Mouse (Mus musculus) hindbrain, embryonic 11.5 days (tissue): ENCODE results near the gene Bbs9. TPM values are rescaled to one million over a fixed set of nuclear protein-coding genes. Genes with fewer than 3 reads are reported as not detected.
"Not testable (repeated sequence)": the region's sequence is repeated elsewhere in the genome, so short reads cannot be mapped to it uniquely, and the experiment has no call there.

Source experiments
- ATAC-seq: fragments of 200-750 bp; cut with Nextera tagmentation; 2 replicates; pipeline ENCODE4 v1.8.0; 2017; ENCODE audit warnings: mild to moderate bottlenecking, moderate TSS enrichment, moderate library complexity; ENCODE audit not compliant: low FRiP score
- DNase-seq: peaks from one replicate; pipeline ENCODE4 v3.0.0-alpha.2; 2015; ENCODE audit warnings: low spot score
- H3K27ac ChIP-seq: fragments of 300-500 bp; sonication (generic); 2 replicates; pipeline ENCODE4 v1.5.1; 2014; ENCODE audit warnings: mild to moderate bottlenecking, low read depth, low read length
- H3K27me3 ChIP-seq: fragments of 300-500 bp; sonication (generic); 2 replicates; pipeline ENCODE4 v1.6.1; 2014; ENCODE audit warnings: mild to moderate bottlenecking, low read length, moderate library complexity, mixed read lengths; ENCODE audit not compliant: control insufficient read depth, insufficient read depth
- H3K36me3 ChIP-seq: fragments of 300-500 bp; sonication (generic); 2 replicates; pipeline ENCODE4 v1.6.1; 2014; ENCODE audit warnings: mild to moderate bottlenecking, low read length, moderate library complexity, mixed read lengths; ENCODE audit not compliant: control insufficient read depth, insufficient read depth
- H3K4me1 ChIP-seq: fragments of 300-500 bp; sonication (generic); replicated peaks from 2 replicates; pipeline ENCODE4 v1.6.1; 2014; ENCODE audit warnings: low read length, mixed read lengths; ENCODE audit not compliant: control insufficient read depth, insufficient read depth
- H3K4me2 ChIP-seq: fragments of 300-500 bp; sonication (generic); replicated peaks from 2 replicates; pipeline ENCODE4 v1.6.1; 2014; ENCODE audit warnings: mild to moderate bottlenecking, low read depth, low read length
- H3K4me3 ChIP-seq: fragments of 300-500 bp; sonication (generic); 2 replicates; pipeline ENCODE4 v1.5.1; 2014; ENCODE audit warnings: low read depth, low read length
- H3K9ac ChIP-seq: fragments of 300-500 bp; sonication (generic); 2 replicates; pipeline ENCODE4 v1.6.1; 2014; ENCODE audit warnings: low read depth, low read length
- H3K9me3 ChIP-seq: fragments of 300-500 bp; sonication (generic); 2 replicates; pipeline ENCODE4 v1.6.1; 2016; ENCODE audit warnings: low read length; ENCODE audit not compliant: control insufficient read depth
- WGBS: fragments of 180-500 bp; shearing (Covaris S2); extraction: QIAGEN DNeasy Blood & Tissue Kit; methylation state at CpG from one replicate; pipeline ENCODE4 v1.1.7; 2014; 5-methylcytosine and 5-hydroxymethylcytosine counted together
- polyA plus RNA-seq: library from polyadenylated mRNA; unstranded; fragments of >200 nt; fragmentation: Nextera tagmentation; extraction: Ambion mirVana; gene quantifications from 2 replicates; pipeline ENCODE4 v1.2.1, GENCODE M21; 2014

The Bbs9 gene
- polyA plus RNA-seq, 1 experiment from 2014 or later = 16.9 TPM

DNA sequence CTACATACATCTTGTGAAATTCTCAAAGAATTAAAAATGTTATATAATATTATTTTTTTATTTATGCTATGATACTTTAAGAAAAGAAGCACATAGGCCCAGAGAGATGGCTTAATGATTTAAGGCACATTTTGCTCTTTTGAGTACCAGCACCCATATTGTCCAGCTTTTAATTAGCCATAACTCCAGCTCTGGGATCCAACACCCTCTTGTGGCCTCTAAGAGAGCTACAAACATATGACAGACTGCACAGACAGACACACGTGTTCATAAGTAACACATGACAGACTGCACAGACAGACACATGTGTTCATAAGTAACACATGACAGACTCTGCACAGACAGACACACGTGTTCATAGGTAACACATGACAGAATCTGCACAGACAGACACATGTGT lies 235.8 kb downstream of the Bbs9 start:
- Histone ChIP-seq H3K27ac (no peak overlapping the region), H3K9me3 (no peaks in the 10 kb centered on the region), H3K9ac (no peak overlapping the region), H3K4me1 (no peaks in the 10 kb centered on the region; the same call in 1 of the 2 replicates), H3K4me2 (no peak overlapping the region), H3K36me3 (no peaks in the 10 kb centered on the region), H3K27me3 (no peaks in the 10 kb centered on the region), H3K4me3 (no peak overlapping the region)
- 83% methylated on average over 2 of the region's 2 CpGs for WGBS
- DNase-seq (no peak), ATAC-seq (no peak)

- H3K4me1 ChIP-seq = no peaks in the 10 kb centered on the region; the same call in 1 of the 2 replicates
- WGBS = 73% methylated on average over 3 of the region's 3 CpGs
- DNase-seq (no peak), ATAC-seq (no peak)
- no peaks in the 10 kb centered on the region for H3K36me3 ChIP-seq
- no peak overlapping the region for H3K4me2 ChIP-seq
- no peak overlapping the region for H3K4me3 ChIP-seq
- no peaks in the 10 kb centered on the region for H3K9me3 ChIP-seq
- H3K27me3 ChIP-seq = no peaks in the 10 kb centered on the region
- no peak overlapping the region for H3K9ac ChIP-seq
- H3K27ac ChIP-seq = no peak overlapping the region
Observed at GRCm38 (mm10) chr9:22712743-22713142, 237.2 kb downstream of the Bbs9 start.

GRCm38 (mm10) chr9:22713286-22713685 lies 237.8 kb downstream of the Bbs9 start:
- not testable (repeated sequence) for H3K27me3 ChIP-seq, ATAC-seq, H3K4me2 ChIP-seq, H3K27ac ChIP-seq, H3K9me3 ChIP-seq, H3K36me3 ChIP-seq, H3K4me3 ChIP-seq, H3K4me1 ChIP-seq, H3K9ac ChIP-seq
- WGBS = 38% methylated on average over 4 of the region's 4 CpGs
- peak; percentile 68 for DNase-seq

DNA sequence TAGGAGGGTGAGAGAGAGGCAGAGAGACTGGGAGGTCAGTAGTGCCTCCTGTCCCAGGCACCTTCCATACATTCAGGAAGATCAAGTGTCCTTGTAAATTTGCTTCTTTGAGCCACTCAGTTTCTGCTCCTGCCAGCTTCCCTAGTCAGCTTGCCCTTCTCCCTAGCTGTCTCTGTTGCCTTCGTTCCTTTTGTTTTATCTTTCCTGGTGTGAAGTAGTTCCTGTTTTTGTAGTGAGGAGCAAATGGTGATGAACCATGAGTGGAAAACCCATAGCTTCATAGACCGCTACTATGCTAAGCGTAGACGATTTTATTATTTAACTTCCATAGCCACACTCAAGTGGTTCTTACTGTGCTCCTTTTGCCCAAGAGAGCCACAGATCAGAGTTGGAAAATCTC lies 242.1 kb downstream of the Bbs9 start:
- H3K9me3 ChIP-seq = no peaks in the 10 kb centered on the region
- no peak overlapping the region for H3K27ac ChIP-seq
- no peaks in the 10 kb centered on the region for H3K36me3 ChIP-seq
- DNase-seq = no peak
- no peaks in the 10 kb centered on the region for H3K27me3 ChIP-seq
- WGBS = 94% methylated on average over 4 of the region's 4 CpGs
- no peak for ATAC-seq
- no peak overlapping the region for H3K4me3 ChIP-seq
- H3K4me1 ChIP-seq = no peaks in the 10 kb centered on the region
- no peak overlapping the region for H3K4me2 ChIP-seq
- no peak overlapping the region for H3K9ac ChIP-seq

GRCm38 (mm10) chr9:22718174-22718823 lies 242.8 kb downstream of the Bbs9 start:
- 85% methylated on average over 8 of the region's 8 CpGs for WGBS
- ATAC-seq = no peak
- Histone ChIP-seq H3K27ac (no peak overlapping the region), H3K9ac (no peak overlapping the region), H3K36me3 (no peaks in the 10 kb centered on the region), H3K27me3 (no peaks in the 10 kb centered on the region), H3K9me3 (no peaks in the 10 kb centered on the region), H3K4me3 (no peak overlapping the region), H3K4me2 (no peak overlapping the region), H3K4me1 (no peaks in the 10 kb centered on the region)
- no peak for DNase-seq

DNA sequence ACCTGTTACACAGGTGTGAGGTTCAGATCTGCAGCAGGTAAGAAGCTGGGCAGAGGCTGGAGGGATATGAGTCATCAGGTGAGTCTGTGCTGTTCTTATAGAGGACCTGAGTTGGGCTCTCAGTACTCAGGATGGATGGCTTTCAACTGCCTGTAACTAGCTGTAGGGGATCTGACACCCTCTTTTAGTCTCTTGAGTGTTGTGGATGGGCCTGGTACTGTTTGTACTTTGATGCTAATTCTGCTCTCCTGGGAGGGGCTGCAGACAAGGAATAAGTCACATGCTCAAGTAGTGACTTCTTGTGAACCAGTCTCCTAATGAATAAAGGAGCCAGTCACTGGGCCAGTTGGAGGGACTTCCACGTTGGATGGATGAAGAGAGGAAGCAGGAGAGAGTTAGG lies 257.1 kb downstream of the Bbs9 start:
- no peaks in the 10 kb centered on the region for H3K27me3 ChIP-seq
- ATAC-seq (no peak), DNase-seq (no peak)
- no peak overlapping the region for H3K9ac ChIP-seq
- WGBS = 55% methylated on average over 1 of the region's 1 CpGs
- no peaks in the 10 kb centered on the region for H3K36me3 ChIP-seq
- no peaks in the 10 kb centered on the region for H3K9me3 ChIP-seq
- no peak overlapping the region for H3K4me3 ChIP-seq
- H3K4me1 ChIP-seq = no peaks in the 10 kb centered on the region
- H3K27ac ChIP-seq = no peak overlapping the region
- no peak overlapping the region for H3K4me2 ChIP-seq

- Histone ChIP-seq H3K4me2 (no peak overlapping the region), H3K9me3 (no peaks in the 10 kb centered on the region), H3K9ac (no peak overlapping the region), H3K4me1 (no peaks in the 10 kb centered on the region), H3K27ac (no peak overlapping the region), H3K27me3 (no peaks in the 10 kb centered on the region), H3K36me3 (no peaks in the 10 kb centered on the region), H3K4me3 (no peak overlapping the region)
- ATAC-seq (no peak), DNase-seq (no peak)
- 79% methylated on average over 8 of the region's 8 CpGs for WGBS
Observed at GRCm38 (mm10) chr9:22734954-22735353, 259.4 kb downstream of the Bbs9 start.

- WGBS = 54% methylated on average over 8 of the region's 8 CpGs
- Histone ChIP-seq H3K27ac (no peak overlapping the region), H3K36me3 (no peaks in the 10 kb centered on the region), H3K9me3 (no peaks in the 10 kb centered on the region), H3K4me2 (no peak overlapping the region), H3K4me1 (no peaks in the 10 kb centered on the region), H3K27me3 (no peaks in the 10 kb centered on the region), H3K4me3 (no peak overlapping the region), H3K9ac (no peak overlapping the region)
- DNase-seq (peak; percentile 30), ATAC-seq (peak; percentile 33; the same call in 1 of the 2 replicates)
Observed at GRCm38 (mm10) chr9:22735385-22735784, 259.9 kb downstream of the Bbs9 start.

GRCm38 (mm10) chr9:22737893-22738292 lies 262.4 kb downstream of the Bbs9 start:
- Histone ChIP-seq H3K9ac (no peak overlapping the region), H3K9me3 (no peaks in the 10 kb centered on the region), H3K4me2 (no peak overlapping the region), H3K27ac (no peak overlapping the region), H3K4me1 (no peaks in the 10 kb centered on the region), H3K27me3 (no peaks in the 10 kb centered on the region), H3K36me3 (no peaks in the 10 kb centered on the region), H3K4me3 (no peak overlapping the region)
- no peak for ATAC-seq
- no peak for DNase-seq
- WGBS = 91% methylated on average over 6 of the region's 6 CpGs
